Mouse (Mus musculus) heart, adult 2 months (tissue): ENCODE measurements at regions not wholly inside any gene's neighbourhood (a gene's known extent, or its start where the extent isn't known, plus 50 kb on each side); places are given as distances from the start of the nearest gene placed in this dataset.

Experiments
- CTCF ChIP-seq: fragments of 200-600 bp; IDR thresholded peaks from 2 replicates; pipeline ENCODE4 v1.8.1; 2022; ENCODE audit warnings: antibody characterized with exemption, mild to moderate bottlenecking, moderate library complexity
- EP300 ChIP-seq: fragments of 200-500 bp; IDR thresholded peaks from 2 replicates; pipeline ENCODE4 v1.6.1; 2011; ENCODE audit warnings: low read depth, low read length, control low read depth; ENCODE audit not compliant: insufficient read depth
- POLR2A ChIP-seq: fragments of 200-500 bp; IDR thresholded peaks from 2 replicates; pipeline ENCODE4 v1.6.1; 2011; ENCODE audit warnings: mild to moderate bottlenecking, low read depth, low read length, control low read depth; ENCODE audit not compliant: insufficient read depth

DNA sequence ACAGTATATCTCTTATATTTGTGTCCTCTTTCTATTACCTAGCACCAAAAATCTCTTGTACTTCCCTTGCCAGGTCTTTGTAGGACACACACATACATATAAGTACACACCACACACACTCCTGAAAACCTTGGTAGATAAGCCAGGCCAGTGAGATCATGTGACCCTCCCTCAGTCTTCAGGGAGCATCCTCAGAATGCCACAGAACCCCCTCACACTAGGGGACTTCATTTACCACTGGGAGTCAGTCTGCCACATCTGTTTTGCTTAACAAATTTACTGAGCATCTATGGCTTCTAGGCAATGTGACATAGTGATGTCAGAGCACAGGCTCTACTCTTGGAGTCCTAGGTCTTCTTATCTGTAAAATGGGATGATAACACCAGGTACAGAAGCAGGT is 67.3 kb upstream of the Haao start:
- TF ChIP-seq EP300 (no peak), CTCF (no peak), POLR2A (no peak)
